Mouse (Mus musculus) hindbrain, embryonic 15.5 days (tissue): ENCODE results near the gene Slc26a3. TPM values are rescaled to one million over a fixed set of nuclear protein-coding genes. Genes with fewer than 3 reads are reported as not detected.

Experiments
- ATAC-seq: fragments of 200-750 bp; cut with Nextera tagmentation; 2 replicates; pipeline ENCODE4 v1.8.0; 2017; ENCODE audit warnings: low read depth, moderate number of reproducible peaks, moderate TSS enrichment; ENCODE audit not compliant: low FRiP score
- H3K27ac ChIP-seq: fragments of 300-500 bp; sonication (generic); replicated peaks from 2 replicates; pipeline ENCODE4 v1.5.1; 2015; ENCODE audit warnings: mild to moderate bottlenecking, inconsistent platforms
- H3K27me3 ChIP-seq: fragments of 300-500 bp; sonication (generic); 2 replicates; pipeline ENCODE4 v1.6.1; 2015; ENCODE audit warnings: control low read depth, inconsistent platforms
- H3K36me3 ChIP-seq: fragments of 300-500 bp; sonication (generic); 2 replicates; pipeline ENCODE4 v1.6.1; 2015; ENCODE audit warnings: control low read depth, inconsistent platforms
- H3K4me1 ChIP-seq: fragments of 300-500 bp; sonication (generic); replicated peaks from 2 replicates; pipeline ENCODE4 v1.6.1; 2015; ENCODE audit warnings: control low read depth, inconsistent platforms
- H3K4me2 ChIP-seq: fragments of 300-500 bp; sonication (generic); 2 replicates; pipeline ENCODE4 v1.6.1; 2015; ENCODE audit warnings: moderate library complexity, mild to moderate bottlenecking, inconsistent platforms
- H3K4me3 ChIP-seq: fragments of 300-500 bp; sonication (generic); 2 replicates; pipeline ENCODE4 v1.5.1; 2015; ENCODE audit warnings: mild to moderate bottlenecking, inconsistent platforms
- H3K9ac ChIP-seq: fragments of 300-500 bp; sonication (generic); 2 replicates; pipeline ENCODE4 v1.6.1; 2015; ENCODE audit warnings: inconsistent platforms
- H3K9me3 ChIP-seq: fragments of 300-500 bp; sonication (generic); 2 replicates; pipeline ENCODE4 v1.6.1; 2016; ENCODE audit warnings: control low read depth, inconsistent platforms
- WGBS: fragments of 180-500 bp; shearing (Covaris S2); methylation state at CpG from one replicate; pipeline ENCODE4 v1.1.7; 2015; 5-methylcytosine and 5-hydroxymethylcytosine counted together
- polyA plus RNA-seq: library from polyadenylated mRNA; unstranded; fragments of >200 nt; fragmentation: Nextera tagmentation; extraction: Ambion mirVana; gene quantifications from 2 replicates; pipeline ENCODE4 v1.2.1, GENCODE M21; 2015

Gene Slc26a3
- polyA plus RNA-seq, 1 experiment from 2014 or later: not detected

- Histone ChIP-seq H3K36me3 (no peaks in the 10 kb centered on the region; the same call in 1 of the 2 replicates), H3K4me3 (peak within 1 kb of the TSS; percentile 87), H3K27me3 (no peaks in the 10 kb centered on the region), H3K9ac (peak within 1 kb of the TSS; percentile 80), H3K4me2 (peak within 1 kb of the TSS; percentile 88), H3K27ac (peak within 1 kb of the TSS; percentile 96), H3K9me3 (no peaks in the 10 kb centered on the region), H3K4me1 (peaks cover 21% of the 10 kb centered on the region)
- under 1% methylated on average over 68 of the region's 68 CpGs for WGBS
- peak; percentile 99 for ATAC-seq
These were observed 108.9 kb downstream of the Slc26a3 start, which contains the start of gene Cbll1 for GRCm38 (mm10) chr12:31499314-31500131. Gene Cbll1 (minus strand): TSS chr12:31499616.

- Histone ChIP-seq H3K4me2 (peak overlapping the region; percentile 88), H3K4me3 (peak overlapping the region; percentile 87), H3K9ac (peak overlapping the region; percentile 80), H3K9me3 (no peaks in the 10 kb centered on the region), H3K27ac (peak overlapping the region; percentile 96), H3K27me3 (no peaks in the 10 kb centered on the region), H3K4me1 (peaks cover 21% of the 10 kb centered on the region), H3K36me3 (no peaks in the 10 kb centered on the region)
- ATAC-seq: peak; percentile 10; the same call in 1 of the 2 replicates
- under 1% methylated on average over 12 of the region's 12 CpGs for WGBS
These were observed 109.5 kb downstream of the Slc26a3 start for GRCm38 (mm10) chr12:31500196-31500595.

DNA sequence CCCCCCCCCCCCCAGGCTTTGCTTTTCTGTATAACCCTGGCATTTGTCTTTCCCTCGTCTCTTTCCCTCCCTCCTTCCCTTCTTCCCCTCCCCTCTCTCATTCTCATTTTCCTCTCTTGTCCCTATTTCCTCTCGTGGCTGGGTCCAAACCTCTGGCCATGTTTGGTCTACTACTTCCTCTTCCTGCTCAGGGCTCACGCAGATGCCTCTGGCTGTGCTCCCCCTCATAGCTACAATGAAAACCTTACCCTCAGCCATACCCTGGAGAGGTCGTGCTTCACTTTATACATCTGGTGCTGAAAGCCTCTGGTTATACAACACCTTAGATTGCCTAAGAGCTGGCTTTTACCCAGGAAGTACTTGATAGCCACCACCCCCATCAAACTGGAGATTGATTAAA lies 110.6 kb downstream of the Slc26a3 start:
- no peak for ATAC-seq
- 78% methylated on average over 4 of the region's 4 CpGs for WGBS

DNA sequence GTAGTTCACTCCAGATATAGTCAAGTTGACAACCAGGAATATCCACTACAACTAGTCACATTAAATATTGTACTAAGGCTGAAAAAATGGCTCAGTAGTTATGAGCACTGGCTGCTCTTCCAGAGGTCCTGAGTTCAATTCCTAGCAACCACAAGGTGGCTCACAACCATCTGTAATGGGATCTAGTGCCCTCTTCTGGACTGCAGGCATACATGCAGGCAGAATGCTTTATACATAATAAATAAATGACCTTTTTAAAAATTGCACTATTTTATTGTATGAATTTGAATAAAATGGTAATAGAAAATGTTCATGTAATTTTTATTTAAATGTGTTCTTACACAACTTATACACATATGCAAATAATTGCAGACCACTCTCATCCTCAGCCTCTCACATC lies 112.5 kb downstream of the Slc26a3 start:
- no peaks in the 10 kb centered on the region for H3K27me3 ChIP-seq
- no peak overlapping the region for H3K9ac ChIP-seq
- no peak for ATAC-seq
- no peak overlapping the region for H3K4me2 ChIP-seq
- no peaks in the 10 kb centered on the region for H3K9me3 ChIP-seq
- H3K27ac ChIP-seq: no peak overlapping the region
- no peaks in the 10 kb centered on the region for H3K36me3 ChIP-seq
- H3K4me1 ChIP-seq: peaks cover 9% of the 10 kb centered on the region
- no peak overlapping the region for H3K4me3 ChIP-seq

More for the DNA sequence above, 110.6 kb downstream of the Slc26a3 start:
- Histone ChIP-seq H3K27me3 (no peaks in the 10 kb centered on the region), H3K9ac (no peak overlapping the region), H3K4me1 (peaks cover 18% of the 10 kb centered on the region), H3K36me3 (no peaks in the 10 kb centered on the region), H3K27ac (no peak overlapping the region), H3K4me2 (no peak overlapping the region), H3K9me3 (no peaks in the 10 kb centered on the region), H3K4me3 (no peak overlapping the region)

GRCm38 (mm10) chr12:31507718-31508364 lies 117.2 kb downstream of the Slc26a3 start:
- Histone ChIP-seq H3K27me3 (no peaks in the 10 kb centered on the region), H3K9ac (no peak overlapping the region), H3K9me3 (no peaks in the 10 kb centered on the region), H3K4me3 (no peak overlapping the region), H3K36me3 (no peaks in the 10 kb centered on the region), H3K4me1 (no peaks in the 10 kb centered on the region), H3K4me2 (no peak overlapping the region), H3K27ac (no peak overlapping the region)
- 42% methylated on average over 6 of the region's 6 CpGs for WGBS
- no peak for ATAC-seq

DNA sequence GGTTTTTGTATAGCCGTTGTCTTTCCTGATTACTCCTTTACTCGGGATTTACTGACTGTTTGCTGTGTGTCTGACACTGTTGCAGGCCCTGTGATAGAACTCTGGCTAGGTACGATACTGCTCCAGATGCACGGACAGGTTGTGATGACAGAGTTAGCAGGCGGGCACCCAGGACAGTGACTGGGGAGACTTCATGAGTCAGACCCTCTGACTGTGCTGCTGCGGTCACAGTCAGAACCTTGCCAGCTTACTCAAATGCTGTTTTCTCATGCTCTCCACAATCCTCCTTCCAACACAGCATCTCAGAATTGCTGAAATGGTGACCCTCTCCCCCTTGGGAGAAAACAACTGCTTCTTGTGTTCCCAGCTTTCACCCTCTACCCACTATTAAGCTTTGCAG lies 117.8 kb downstream of the Slc26a3 start:
- WGBS: 90% methylated on average over 6 of the region's 6 CpGs
- Histone ChIP-seq H3K27me3 (no peaks in the 10 kb centered on the region), H3K4me1 (no peaks in the 10 kb centered on the region), H3K9me3 (no peaks in the 10 kb centered on the region), H3K27ac (no peak overlapping the region), H3K4me2 (no peak overlapping the region), H3K9ac (no peak overlapping the region), H3K36me3 (no peaks in the 10 kb centered on the region), H3K4me3 (no peak overlapping the region)
- no peak for ATAC-seq

GRCm38 (mm10) chr12:31511218-31511617 lies 120.5 kb downstream of the Slc26a3 start:
- Histone ChIP-seq H3K27ac (no peak overlapping the region), H3K4me2 (no peak overlapping the region), H3K4me1 (no peaks in the 10 kb centered on the region), H3K9ac (no peak overlapping the region), H3K9me3 (no peaks in the 10 kb centered on the region), H3K36me3 (no peaks in the 10 kb centered on the region), H3K27me3 (no peaks in the 10 kb centered on the region), H3K4me3 (no peak overlapping the region)
- 71% methylated on average over 4 of the region's 5 CpGs for WGBS
- no peak for ATAC-seq

- Histone ChIP-seq H3K36me3 (no peaks in the 10 kb centered on the region), H3K4me1 (no peaks in the 10 kb centered on the region), H3K4me2 (no peak overlapping the region), H3K9me3 (no peaks in the 10 kb centered on the region), H3K27me3 (no peaks in the 10 kb centered on the region), H3K27ac (no peak overlapping the region), H3K4me3 (no peak overlapping the region), H3K9ac (no peak overlapping the region)
- no peak for ATAC-seq
- WGBS: 93% methylated on average over 14 of the region's 14 CpGs
These were observed 122.2 kb downstream of the Slc26a3 start for GRCm38 (mm10) chr12:31512634-31513411.

DNA sequence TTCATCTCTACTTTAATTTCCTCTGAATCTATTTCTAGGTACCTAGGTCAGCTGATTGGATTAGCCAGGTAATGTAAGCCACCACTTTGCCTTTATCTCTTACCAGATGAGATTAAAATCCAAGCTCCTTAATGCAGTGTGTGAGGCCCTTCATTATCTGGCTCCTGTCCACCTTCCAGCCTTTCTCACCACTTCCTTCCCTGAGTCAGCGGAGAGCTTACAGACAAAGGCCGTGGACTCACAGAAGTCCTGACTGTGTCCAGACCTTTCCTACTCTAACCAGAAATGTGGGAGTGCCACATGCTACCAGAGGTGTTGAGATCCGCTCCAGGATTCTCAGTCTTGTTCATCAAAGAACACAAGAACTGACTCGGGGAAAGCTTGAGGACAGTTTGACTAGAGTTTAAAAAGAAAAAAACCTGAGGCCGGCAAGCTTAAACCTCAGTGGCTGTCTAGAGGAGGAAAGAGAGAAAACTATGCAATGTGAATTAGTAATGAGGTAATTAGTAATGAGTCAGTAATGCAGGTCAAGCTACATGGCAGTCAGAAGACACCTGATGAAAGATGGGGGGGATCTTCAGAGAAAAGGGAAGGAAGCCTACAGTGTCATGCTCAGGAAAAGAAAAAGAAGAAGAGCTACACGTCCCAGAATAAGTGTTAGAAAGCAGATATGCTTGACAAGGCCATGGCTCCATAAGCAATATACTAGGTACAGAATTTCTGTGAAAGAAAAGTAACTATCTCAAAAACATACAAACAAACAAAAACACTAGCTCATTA lies 123.2 kb downstream of the Slc26a3 start:
- 79% methylated on average over 6 of the region's 6 CpGs for WGBS
- H3K4me2 ChIP-seq: no peak overlapping the region

DNA sequence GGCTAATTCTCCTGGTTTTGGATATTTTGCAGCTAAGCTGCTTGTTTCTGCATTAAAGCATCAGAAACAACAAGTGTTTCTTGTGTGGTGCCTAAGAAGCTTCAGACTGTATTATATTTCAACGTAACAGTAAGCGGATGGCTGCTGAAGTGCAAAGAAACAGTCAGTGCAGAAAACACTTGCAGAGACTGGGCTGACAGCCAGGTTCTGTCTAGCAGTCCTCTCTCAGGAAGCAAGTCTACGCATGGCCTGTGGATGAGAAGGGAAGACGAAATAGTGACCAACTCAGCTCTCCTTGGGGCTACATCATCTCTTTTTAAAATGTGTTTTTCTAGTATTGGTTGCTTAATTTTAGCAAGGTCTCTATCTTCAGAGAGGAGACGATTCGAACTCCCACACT lies 129.4 kb downstream of the Slc26a3 start:
- no peaks in the 10 kb centered on the region for H3K9me3 ChIP-seq
- WGBS: 66% methylated on average over 6 of the region's 6 CpGs
- no peaks in the 10 kb centered on the region for H3K4me1 ChIP-seq
- no peak overlapping the region for H3K4me3 ChIP-seq
- no peaks in the 10 kb centered on the region for H3K36me3 ChIP-seq
- H3K27me3 ChIP-seq: no peaks in the 10 kb centered on the region
- ATAC-seq: no peak
- H3K9ac ChIP-seq: no peak overlapping the region
- H3K4me2 ChIP-seq: no peak overlapping the region
- no peak overlapping the region for H3K27ac ChIP-seq

More for the DNA sequence above, 123.2 kb downstream of the Slc26a3 start:
- no peak overlapping the region for H3K27ac ChIP-seq
- H3K36me3 ChIP-seq: no peaks in the 10 kb centered on the region
- H3K4me1 ChIP-seq: no peaks in the 10 kb centered on the region
- no peak for ATAC-seq
- H3K4me3 ChIP-seq: no peak overlapping the region
- H3K9ac ChIP-seq: no peak overlapping the region
- no peaks in the 10 kb centered on the region for H3K27me3 ChIP-seq
- no peaks in the 10 kb centered on the region for H3K9me3 ChIP-seq

DNA sequence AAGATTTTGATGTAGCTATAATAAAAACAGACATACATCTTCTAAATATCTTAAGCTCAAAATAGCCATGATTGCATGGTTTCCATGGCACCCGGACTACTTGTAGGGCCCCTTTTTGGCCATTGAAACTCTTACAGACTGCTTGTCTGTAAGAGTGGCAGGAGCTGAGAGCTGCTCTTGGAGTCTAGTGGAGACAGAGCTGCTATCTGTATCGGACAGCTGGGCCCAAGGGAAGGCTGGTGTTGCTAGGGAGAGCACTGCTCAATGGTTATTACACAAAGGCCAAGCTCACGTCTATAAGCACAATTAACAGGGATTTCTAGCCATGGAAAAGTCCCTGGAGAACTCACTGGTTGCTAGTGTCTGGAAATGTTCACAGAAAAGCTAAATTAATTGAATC lies 130.7 kb downstream of the Slc26a3 start:
- H3K27ac ChIP-seq: no peak overlapping the region
- H3K9me3 ChIP-seq: no peaks in the 10 kb centered on the region
- no peak for ATAC-seq
- no peak overlapping the region for H3K4me2 ChIP-seq
- no peak overlapping the region for H3K9ac ChIP-seq
- H3K27me3 ChIP-seq: no peaks in the 10 kb centered on the region
- WGBS: 60% methylated on average over 3 of the region's 3 CpGs
- H3K36me3 ChIP-seq: no peaks in the 10 kb centered on the region
- no peaks in the 10 kb centered on the region for H3K4me1 ChIP-seq
- H3K4me3 ChIP-seq: no peak overlapping the region
